Mouse (Mus musculus): Measurements from ENCODE around the gene Pabpc5.

Pabpc5 gene

DNA sequence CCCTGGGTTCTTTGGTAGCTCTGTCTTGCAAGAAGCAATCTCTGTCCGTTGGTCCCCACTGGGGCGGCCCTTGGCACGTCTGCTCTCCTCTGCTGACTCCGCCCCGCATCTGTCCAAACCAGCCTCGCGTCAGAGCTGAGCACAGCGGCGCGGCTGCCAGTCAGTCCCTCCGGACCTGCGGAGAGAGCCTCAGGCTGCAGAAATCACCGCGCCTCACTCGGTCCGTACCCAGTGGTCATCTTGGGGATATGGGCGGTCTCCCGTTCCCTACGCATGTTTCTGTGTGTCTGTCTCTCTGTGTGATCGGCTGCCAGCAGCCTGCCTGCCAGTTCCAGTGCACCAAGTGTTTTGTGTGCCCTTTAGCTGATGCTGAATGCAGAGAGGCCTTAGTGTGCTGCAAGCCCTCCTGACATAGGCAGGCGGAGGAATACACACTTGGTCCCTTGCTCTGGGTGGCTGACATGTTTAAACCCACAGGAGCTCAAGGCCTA is at the start of gene Pabpc5:
Gene Pabpc5 (plus strand): TSS at position 116 of the 491 bp plus-strand sequence.
- DNase-seq (ENCODE audit: low read depth, low spot score) = peak; percentile 30

DNA sequence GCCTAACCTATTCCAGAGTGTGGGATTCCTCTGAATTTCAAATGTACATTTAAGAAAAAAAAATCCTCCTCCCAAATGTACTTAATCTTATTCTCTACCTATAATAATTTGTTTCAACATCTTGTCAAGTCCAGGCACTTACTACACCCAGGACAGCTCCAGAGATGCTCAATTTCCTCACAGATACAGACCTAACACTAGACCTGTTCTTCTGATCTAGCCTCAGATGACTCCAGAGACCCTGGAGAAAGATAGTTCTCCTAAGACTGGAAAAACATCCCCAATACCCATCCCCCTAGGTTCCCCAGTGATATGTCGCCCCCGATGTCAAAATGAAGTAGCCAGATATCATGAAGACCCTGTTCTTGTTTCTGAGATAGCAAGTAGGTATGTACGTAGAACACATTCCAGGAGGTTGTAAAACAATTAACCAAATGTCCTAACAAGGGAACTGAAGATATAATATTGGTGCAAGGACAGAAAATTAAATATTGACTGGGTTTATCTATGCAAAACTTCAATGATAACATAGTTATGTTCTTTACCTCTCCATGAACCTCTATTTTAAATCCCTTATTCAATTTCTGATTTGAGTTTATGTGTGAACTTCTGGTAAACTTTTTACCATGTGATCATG is 39.9 kb upstream of the Pabpc5 start:
- no peak for DNase-seq (ENCODE audit: low read depth, low spot score)

DNA sequence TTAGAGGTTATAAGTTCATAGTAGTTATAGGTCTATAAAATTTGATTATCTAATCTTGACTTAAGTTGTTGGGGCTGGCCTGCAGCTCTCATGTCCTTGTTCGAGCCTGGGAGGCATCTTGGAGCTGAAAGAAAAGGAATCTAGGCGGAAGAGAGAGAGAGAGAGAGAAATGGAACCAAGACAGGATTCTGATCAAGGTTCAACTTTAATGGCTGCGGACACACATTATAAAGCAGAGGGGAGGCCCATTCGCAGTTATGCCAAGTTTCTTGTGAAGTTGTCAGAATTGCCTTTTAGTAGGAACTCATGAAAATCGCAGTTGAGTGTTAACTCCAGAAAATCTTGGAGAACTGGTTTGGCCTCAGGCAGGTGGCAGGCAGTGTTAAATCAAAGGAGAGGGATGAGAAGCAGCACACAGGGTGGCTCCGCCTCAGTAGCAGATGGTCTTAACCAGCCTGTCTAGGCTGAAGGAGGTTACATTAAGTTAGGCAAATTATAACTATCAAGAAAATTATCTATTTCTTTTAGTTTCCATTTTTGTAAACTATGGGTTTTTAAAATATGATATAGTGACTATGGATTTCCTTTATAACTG is 38.6 kb upstream of the Pabpc5 start:
- no peak for DNase-seq (ENCODE audit: low read depth, low spot score)

DNA sequence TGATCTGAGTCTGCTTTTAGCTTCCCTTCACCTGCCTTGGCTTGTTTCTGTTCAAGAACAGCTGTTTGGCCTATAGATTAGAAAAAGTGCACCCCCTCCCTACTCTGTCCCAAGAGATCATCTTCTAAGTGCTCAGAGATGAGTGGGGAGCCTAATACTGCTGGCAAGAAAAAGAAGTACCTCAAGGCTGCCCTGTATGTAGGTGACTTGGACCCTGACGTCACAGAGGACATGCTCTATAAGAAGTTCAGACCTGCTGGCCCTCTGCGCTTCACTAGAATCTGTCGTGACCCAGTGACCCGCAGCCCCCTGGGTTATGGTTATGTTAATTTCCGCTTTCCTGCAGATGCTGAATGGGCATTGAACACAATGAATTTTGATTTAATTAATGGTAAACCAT is 856 bp downstream of the Pabpc5 start:
- DNase-seq (ENCODE audit: low read depth, low spot score) = no peak
